Mouse (Mus musculus) thymus, adult 2 months (tissue): ENCODE results near the gene Slc4a8.

Source experiments
- CTCF ChIP-seq: fragments of 200-500 bp; IDR thresholded peaks from 2 replicates; pipeline ENCODE4 v1.5.1; 2012; ENCODE audit warnings: mild to moderate bottlenecking, control low read depth, low read length, moderate library complexity, borderline replicate concordance; ENCODE audit not compliant: control insufficient read depth, poor library complexity, insufficient read depth; ENCODE audit errors: extremely low read depth
- POLR2A ChIP-seq: fragments of 200-500 bp; IDR thresholded peaks from 2 replicates; pipeline ENCODE4 v1.6.1; 2012; ENCODE audit warnings: mild to moderate bottlenecking, low read length, control low read depth, moderate library complexity; ENCODE audit not compliant: control insufficient read depth, poor library complexity, insufficient read depth; ENCODE audit errors: extremely low read depth

DNA sequence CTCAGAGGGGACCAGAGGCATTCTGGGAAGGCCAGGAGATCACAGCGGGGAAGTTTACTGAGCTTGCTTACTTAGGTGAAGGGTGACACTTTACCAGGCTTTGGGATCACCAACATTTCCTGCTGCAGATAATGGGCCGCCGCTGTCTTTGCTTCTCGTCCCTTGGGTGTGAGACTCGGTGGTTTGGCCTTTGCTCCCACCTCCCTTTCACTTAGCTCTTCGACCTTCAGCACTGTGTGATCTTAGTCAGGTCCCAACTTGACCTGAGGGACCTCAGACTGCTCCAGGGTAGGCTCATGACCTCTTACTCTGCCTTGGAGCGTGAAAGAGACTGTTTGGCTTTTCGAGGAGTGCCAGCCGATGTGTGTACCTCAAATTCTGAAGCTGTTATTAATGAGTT is 30.5 kb upstream of the Slc4a8 start:
- TF ChIP-seq CTCF (no peak), POLR2A (no peak)
